Mouse (Mus musculus) forebrain, embryonic 14.5 days (tissue): ENCODE data around the gene Fgfr2. TPM values are rescaled to one million over a fixed set of nuclear protein-coding genes. Genes with fewer than 3 reads are reported as not detected.

Experiments used
- ATAC-seq: fragments of 200-750 bp; cut with Nextera tagmentation; 2 replicates; pipeline ENCODE4 v1.8.0; 2017; ENCODE audit warnings: mild to moderate bottlenecking, moderate library complexity
- DNase-seq: peaks from one replicate; pipeline ENCODE4 v3.0.0-alpha.2; 2015; ENCODE audit warnings: low spot score
- H3K27ac ChIP-seq: fragments of 300-500 bp; sonication (generic); 2 replicates; pipeline ENCODE4 v1.5.1; 2014; ENCODE audit warnings: low read depth, mild to moderate bottlenecking, control low read depth, low read length, moderate library complexity
- H3K27me3 ChIP-seq: fragments of 300-500 bp; sonication (generic); replicated peaks from 2 replicates; pipeline ENCODE4 v1.6.1; 2014; ENCODE audit warnings: low read length, control low read depth, mixed read lengths; ENCODE audit not compliant: control insufficient read depth, insufficient read depth
- H3K36me3 ChIP-seq: fragments of 300-500 bp; sonication (generic); 2 replicates; pipeline ENCODE4 v1.6.1; 2014; ENCODE audit warnings: low read length, control low read depth; ENCODE audit not compliant: control insufficient read depth, insufficient read depth
- H3K4me1 ChIP-seq: fragments of 300-500 bp; sonication (generic); 2 replicates; pipeline ENCODE4 v1.6.1; 2014; ENCODE audit warnings: antibody characterized with exemption, low read length, control low read depth; ENCODE audit not compliant: control insufficient read depth, insufficient read depth
- H3K4me2 ChIP-seq: fragments of 300-500 bp; sonication (generic); 2 replicates; pipeline ENCODE4 v1.6.1; 2014; ENCODE audit warnings: mild to moderate bottlenecking, control low read depth, low read length
- H3K4me3 ChIP-seq: fragments of 300-500 bp; sonication (generic); 2 replicates; pipeline ENCODE4 v1.5.1; 2014; ENCODE audit warnings: low read depth, low read length, control low read depth
- H3K9ac ChIP-seq: fragments of 300-500 bp; sonication (generic); 2 replicates; pipeline ENCODE4 v1.6.1; 2014; ENCODE audit warnings: mild to moderate bottlenecking, low read length, control low read depth, moderate library complexity
- H3K9me3 ChIP-seq: fragments of 300-500 bp; sonication (generic); replicated peaks from 2 replicates; pipeline ENCODE4 v1.6.1; 2016; ENCODE audit warnings: low read length, control low read depth, mixed read lengths; ENCODE audit not compliant: control insufficient read depth
- WGBS: fragments of 180-500 bp; shearing (Covaris S2); extraction: QIAGEN DNeasy Blood & Tissue Kit; methylation state at CpG from one replicate; pipeline ENCODE4 v1.1.7; 2014; 5-methylcytosine and 5-hydroxymethylcytosine counted together
- polyA plus RNA-seq: library from polyadenylated mRNA; unstranded; fragments of >200 nt; fragmentation: Nextera tagmentation; extraction: Ambion mirVana; gene quantifications from 2 replicates; pipeline ENCODE4 v1.2.1, GENCODE M21; 2014

The Fgfr2 gene
- polyA plus RNA-seq, 1 experiment from 2014 or later = 35.9 TPM

DNA sequence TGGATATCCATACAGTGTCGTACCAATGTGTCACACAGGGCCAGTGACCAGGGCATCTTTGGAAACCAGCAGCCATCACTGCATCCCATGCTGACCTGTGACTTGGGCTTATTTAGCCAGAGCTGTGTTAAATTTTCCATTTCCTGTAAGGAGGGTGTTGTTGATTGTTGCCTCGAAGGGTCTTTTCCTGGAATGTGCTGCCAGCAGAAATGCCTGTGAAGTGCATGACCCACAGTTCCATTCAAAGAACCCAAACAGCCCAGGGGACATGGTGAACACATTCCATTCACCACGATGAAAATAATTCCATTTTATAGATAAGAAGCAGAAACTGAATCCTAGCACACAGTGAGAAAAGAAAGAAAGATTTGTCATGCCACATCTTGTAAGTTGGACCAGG is 764.9 kb downstream of the Fgfr2 start:
- ATAC-seq (no peak), DNase-seq (no peak)
- Histone ChIP-seq H3K4me1 (0 out of 2 replicates have a peak, but pooled peaks cover 2% of the 10 kb centered on the region), H3K4me2 (no peak overlapping the region), H3K27ac (no peak overlapping the region), H3K36me3 (no peaks in the 10 kb centered on the region), H3K9ac (no peak overlapping the region), H3K4me3 (no peak overlapping the region), H3K27me3 (no peaks in the 10 kb centered on the region), H3K9me3 (no peaks in the 10 kb centered on the region)
- WGBS = 80% methylated on average over 3 of the region's 3 CpGs

DNA sequence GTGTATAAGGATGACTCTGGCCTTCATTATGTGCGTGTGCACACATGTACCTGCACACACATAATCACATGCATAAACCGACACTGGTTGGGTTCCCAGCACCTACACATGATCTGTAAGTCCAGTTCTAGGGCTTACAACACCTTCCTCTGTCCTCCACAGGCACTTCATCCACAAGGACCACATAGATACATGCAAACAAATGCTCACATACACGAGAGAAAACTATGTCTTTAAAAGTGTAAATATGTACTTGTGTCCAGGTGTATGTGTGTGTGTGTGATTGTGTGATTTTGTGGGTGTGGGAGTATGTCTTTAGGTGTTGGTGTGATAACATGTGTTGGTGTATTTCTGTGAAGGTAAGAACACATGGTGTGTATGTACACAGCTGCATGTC is 765.3 kb downstream of the Fgfr2 start:
- Histone ChIP-seq H3K4me1 (0 out of 2 replicates have a peak, but pooled peaks cover 2% of the 10 kb centered on the region), H3K4me3 (no peak overlapping the region), H3K9ac (no peak overlapping the region), H3K9me3 (no peaks in the 10 kb centered on the region), H3K27ac (no peak overlapping the region), H3K36me3 (no peaks in the 10 kb centered on the region), H3K4me2 (no peak overlapping the region), H3K27me3 (no peaks in the 10 kb centered on the region)
- DNase-seq (no peak), ATAC-seq (no peak)
- 92% methylated on average over 3 of the region's 3 CpGs for WGBS

DNA sequence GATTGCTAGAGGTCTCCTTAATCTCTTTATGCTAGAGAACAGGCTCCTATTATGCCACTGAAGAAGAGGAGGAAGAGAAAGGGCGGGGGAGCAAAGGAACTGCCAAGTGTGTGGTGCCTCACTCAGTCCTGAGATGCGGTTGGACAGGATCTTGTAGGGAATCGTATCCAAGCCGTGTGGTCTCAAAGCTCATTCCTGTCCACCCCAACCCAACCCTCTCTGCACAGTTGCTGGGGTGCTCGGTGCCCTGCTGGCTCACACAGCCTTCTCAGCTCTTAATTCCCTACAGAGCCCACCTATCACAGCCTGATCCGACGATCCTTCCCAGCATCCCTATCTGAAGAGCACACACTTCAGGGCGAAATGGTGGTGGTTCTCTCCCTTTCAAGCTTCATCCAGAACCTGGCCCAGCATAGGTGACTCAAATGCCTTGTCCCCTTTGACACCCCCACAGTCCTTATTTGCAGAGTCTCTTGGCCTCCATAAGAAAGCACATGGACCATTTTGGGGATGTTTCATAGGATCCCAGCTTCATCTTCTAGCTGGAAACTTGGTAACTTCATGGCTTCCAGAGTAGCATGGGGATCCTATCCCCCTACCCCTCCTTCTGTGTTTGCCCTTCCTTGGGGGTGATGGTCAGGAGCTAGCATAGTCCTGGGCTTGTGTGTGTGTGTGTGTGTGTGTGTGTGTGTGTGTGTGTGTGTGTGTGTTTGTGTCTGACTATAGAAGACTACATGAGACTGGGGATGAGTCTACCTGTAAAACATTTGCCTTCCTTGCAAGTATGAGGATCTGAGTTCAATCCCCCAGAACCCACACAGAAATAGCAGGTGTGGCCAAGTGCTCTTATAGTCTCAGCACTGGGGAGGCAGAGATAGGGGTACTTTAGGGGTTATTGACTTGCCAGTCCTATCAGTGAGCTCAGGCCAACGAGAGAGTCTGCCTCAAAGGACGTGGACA is 766.0 kb downstream of the Fgfr2 start:
- DNase-seq (no peak), ATAC-seq (no peak)
- Histone ChIP-seq H3K27ac (no peak overlapping the region), H3K27me3 (no peaks in the 10 kb centered on the region), H3K4me3 (no peak overlapping the region), H3K4me2 (no peak overlapping the region), H3K4me1 (0 out of 2 replicates have a peak, but pooled peaks cover 2% of the 10 kb centered on the region), H3K9ac (no peak overlapping the region), H3K36me3 (no peaks in the 10 kb centered on the region), H3K9me3 (no peaks in the 10 kb centered on the region)
- WGBS = 28% methylated on average over 10 of the region's 10 CpGs

DNA sequence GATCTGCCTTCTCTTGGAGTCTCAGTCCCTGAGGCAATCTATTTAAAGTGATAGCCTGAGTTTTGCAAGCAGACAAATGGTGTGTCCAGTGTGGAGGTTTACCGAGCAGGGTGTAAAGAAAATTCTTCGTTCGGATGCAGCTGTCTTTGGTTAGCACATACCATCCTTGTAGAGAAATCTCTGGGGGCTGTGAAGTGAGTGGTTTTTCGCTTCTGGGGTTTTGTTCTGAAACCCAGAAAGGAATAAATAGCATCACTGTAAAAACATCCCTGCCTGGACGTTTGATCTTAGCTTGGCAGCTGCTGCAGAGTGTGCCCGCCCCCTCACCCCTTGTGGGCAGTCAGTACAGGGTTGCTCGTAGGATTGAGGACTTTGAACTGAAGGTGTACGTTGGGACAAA is 767.0 kb downstream of the Fgfr2 start:
- Histone ChIP-seq H3K4me1 (0 out of 2 replicates have a peak, but pooled peaks cover 2% of the 10 kb centered on the region), H3K9me3 (no peaks in the 10 kb centered on the region), H3K9ac (no peak overlapping the region), H3K4me2 (no peak overlapping the region), H3K27ac (no peak overlapping the region), H3K4me3 (no peak overlapping the region), H3K36me3 (no peaks in the 10 kb centered on the region), H3K27me3 (no peaks in the 10 kb centered on the region)
- ATAC-seq (no peak), DNase-seq (no peak)
- WGBS = 19% methylated on average over 8 of the region's 8 CpGs

- no peak for ATAC-seq
- Histone ChIP-seq H3K4me1 (0 out of 2 replicates have a peak, but pooled peaks cover 2% of the 10 kb centered on the region), H3K27me3 (no peaks in the 10 kb centered on the region), H3K36me3 (no peaks in the 10 kb centered on the region), H3K4me3 (no peak overlapping the region), H3K9ac (no peak overlapping the region), H3K9me3 (no peaks in the 10 kb centered on the region), H3K27ac (no peak overlapping the region), H3K4me2 (no peak overlapping the region)
- DNase-seq = no peak
- WGBS = 77% methylated on average over 6 of the region's 6 CpGs
These were observed 767.4 kb downstream of the Fgfr2 start for GRCm38 (mm10) chr7:132355767-132356166.

GRCm38 (mm10) chr7:132349075-132349572 is 774.0 kb downstream of the Fgfr2 start:
- Histone ChIP-seq H3K4me1 (no peaks in the 10 kb centered on the region), H3K27me3 (no peaks in the 10 kb centered on the region), H3K9ac (no peak overlapping the region), H3K27ac (no peak overlapping the region), H3K4me3 (no peak overlapping the region), H3K36me3 (no peaks in the 10 kb centered on the region), H3K4me2 (no peak overlapping the region), H3K9me3 (no peaks in the 10 kb centered on the region)
- no peak for DNase-seq
- WGBS = 85% methylated on average over 6 of the region's 6 CpGs
- no peak for ATAC-seq

DNA sequence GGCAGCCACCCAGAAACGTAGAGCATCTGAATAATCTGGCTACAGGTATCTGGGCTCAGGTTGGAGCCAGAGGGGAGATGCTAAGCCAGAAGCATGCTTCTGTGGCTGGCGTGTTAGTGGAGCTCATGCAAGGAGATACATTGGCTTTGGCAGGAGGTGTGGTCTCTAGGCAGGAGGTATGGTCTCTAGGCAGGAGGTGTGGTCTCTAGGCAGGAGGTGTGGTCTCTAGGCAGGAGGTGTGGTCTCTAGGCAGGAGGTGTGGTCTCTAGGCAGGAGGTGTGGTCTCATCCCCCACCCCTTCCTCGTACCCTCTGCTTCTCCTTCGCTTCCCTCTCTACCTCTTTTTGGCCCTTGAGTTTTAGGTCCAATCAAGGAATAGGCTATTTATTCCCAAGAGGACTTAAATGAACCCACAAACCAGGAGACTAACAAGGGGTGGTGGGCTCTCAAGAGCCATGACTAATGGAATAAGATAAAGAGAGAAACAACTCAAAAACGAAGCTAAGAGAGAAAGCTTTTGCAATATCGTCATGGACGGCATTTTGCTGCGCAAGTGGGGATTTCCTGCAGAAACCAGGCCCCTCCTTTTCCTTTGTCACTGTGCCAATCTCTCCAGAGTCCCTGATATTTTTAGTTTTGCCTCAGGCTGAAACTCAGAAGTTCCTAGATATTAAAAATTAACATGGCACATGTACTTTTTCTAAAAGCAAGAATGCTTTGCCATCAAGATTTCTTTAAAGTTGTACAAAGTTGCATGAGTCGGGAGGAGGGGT is 775.7 kb downstream of the Fgfr2 start:
- H3K27ac ChIP-seq = no peak overlapping the region
- no peak overlapping the region for H3K4me3 ChIP-seq
- H3K27me3 ChIP-seq = no peaks in the 10 kb centered on the region
- DNase-seq (no peak), ATAC-seq (no peak)
- H3K9ac ChIP-seq = no peak overlapping the region
- no peak overlapping the region for H3K4me2 ChIP-seq
- no peaks in the 10 kb centered on the region for H3K4me1 ChIP-seq
- H3K9me3 ChIP-seq = no peaks in the 10 kb centered on the region
- WGBS = 85% methylated on average over 9 of the region's 9 CpGs
- no peaks in the 10 kb centered on the region for H3K36me3 ChIP-seq

GRCm38 (mm10) chr7:132345526-132346070 is 777.6 kb downstream of the Fgfr2 start:
- Histone ChIP-seq H3K9ac (no peak overlapping the region), H3K36me3 (no peaks in the 10 kb centered on the region), H3K27ac (no peak overlapping the region), H3K9me3 (no peaks in the 10 kb centered on the region), H3K4me3 (no peak overlapping the region), H3K4me2 (no peak overlapping the region), H3K4me1 (no peaks in the 10 kb centered on the region), H3K27me3 (no peaks in the 10 kb centered on the region)
- 51% methylated on average over 5 of the region's 5 CpGs for WGBS
- ATAC-seq (no peak), DNase-seq (no peak)
